Mouse (Mus musculus) liver, adult 2 months (tissue): Measurements from ENCODE around the gene Meis1. TPM values are rescaled to one million over a fixed set of nuclear protein-coding genes. Genes with fewer than 3 reads are reported as not detected.

Source experiments
- DNase-seq: peaks from one replicate; pipeline ENCODE4 v3.0.0-alpha.2; 2011; ENCODE audit warnings: low read depth, low spot score; ENCODE audit errors: extremely low read depth
- H3K27ac ChIP-seq: fragments of 200-500 bp; replicated peaks from 2 replicates; pipeline ENCODE4 v1.5.1; 2012; ENCODE audit warnings: low read depth, mild to moderate bottlenecking, control low read depth, inconsistent platforms, low read length; ENCODE audit not compliant: insufficient read depth
- H3K27me3 ChIP-seq: fragments of 200-500 bp; 2 replicates; pipeline ENCODE4 v1.6.1; 2012; ENCODE audit warnings: mild to moderate bottlenecking, moderate library complexity, low read length, inconsistent platforms; ENCODE audit not compliant: control insufficient read depth, insufficient read depth
- H3K36me3 ChIP-seq: fragments of 200-500 bp; 2 replicates; pipeline ENCODE4 v1.6.1; 2012; ENCODE audit warnings: low read length, inconsistent platforms; ENCODE audit not compliant: control insufficient read depth, insufficient read depth
- H3K4me1 ChIP-seq: fragments of 200-500 bp; 2 replicates; pipeline ENCODE4 v1.6.1; 2011; ENCODE audit warnings: low read length; ENCODE audit not compliant: control insufficient read depth, insufficient read depth
- H3K4me3 ChIP-seq: fragments of 200-500 bp; 2 replicates; pipeline ENCODE4 v1.5.1; 2011; ENCODE audit warnings: low read depth, mild to moderate bottlenecking, control low read depth, low read length, moderate library complexity; ENCODE audit not compliant: insufficient read depth
- H3K79me2 ChIP-seq: fragments of 200-500 bp; 2 replicates; pipeline ENCODE4 v1.6.1; 2012; ENCODE audit warnings: inconsistent platforms, mild to moderate bottlenecking, low read length, moderate library complexity; ENCODE audit not compliant: control insufficient read depth, insufficient read depth
- H3K9ac ChIP-seq: fragments of 200-500 bp; 2 replicates; pipeline ENCODE4 v1.6.1; 2012; ENCODE audit warnings: low read depth, mild to moderate bottlenecking, control low read depth, inconsistent platforms, low read length
- CTCF ChIP-seq: fragments of 200-500 bp; IDR thresholded peaks from 2 replicates; pipeline ENCODE4 v1.5.1; 2011; ENCODE audit warnings: low read depth, low read length, control low read depth
- POLR2A ChIP-seq: fragments of 200-500 bp; IDR thresholded peaks from 2 replicates; pipeline ENCODE4 v1.6.1; 2011; ENCODE audit warnings: low read length, control low read depth; ENCODE audit not compliant: insufficient read depth; ENCODE audit errors: extremely low read depth
- WGBS: fragments of 180-500 bp; shearing (Covaris S2); methylation state at CpG from one replicate; pipeline ENCODE4 v1.1.7; 2018; 5-methylcytosine and 5-hydroxymethylcytosine counted together
- polyA plus RNA-seq: library from polyadenylated mRNA; depleted of rRNA; stranded (reverse); fragments of >200 nt; gene quantifications from 2 replicates; pipeline ENCODE4 v1.2.3, GENCODE M21; 2012
- total RNA-seq: library from RNA; depleted of rRNA; stranded (reverse); fragments of >200 nt; gene quantifications from 2 replicates; pipeline ENCODE4 v1.2.3, GENCODE M21; 2014

Meis1 gene
- total and polyA plus RNA-seq, 2 experiments: 2.5 to 6.1 TPM

GRCm38 (mm10) chr11:18963202-18964136 is 55.3 kb downstream of the Meis1 start:
- peaks cover 3% of the 10 kb centered on the region; the same call in 1 of the 2 replicates for H3K4me1 ChIP-seq
- no peaks in the 10 kb centered on the region for H3K36me3 ChIP-seq
- H3K9ac ChIP-seq: no peak overlapping the region
- H3K79me2 ChIP-seq: peaks cover 3% of the 10 kb centered on the region; the same call in 1 of the 2 replicates
- TF ChIP-seq CTCF (no peak), POLR2A (no peak)
- WGBS: 68% methylated on average over 15 of the region's 15 CpGs
- H3K4me3 ChIP-seq: no peak overlapping the region
- H3K27ac ChIP-seq: no peak overlapping the region; the same call in 1 of the 2 replicates
- no peaks in the 10 kb centered on the region for H3K27me3 ChIP-seq
- DNase-seq: no peak

- Histone ChIP-seq H3K27me3 (no peaks in the 10 kb centered on the region), H3K36me3 (no peaks in the 10 kb centered on the region), H3K27ac (no peak overlapping the region), H3K79me2 (peaks cover 3% of the 10 kb centered on the region; the same call in 1 of the 2 replicates), H3K9ac (no peak overlapping the region), H3K4me3 (no peak overlapping the region), H3K4me1 (peaks cover 5% of the 10 kb centered on the region)
- DNase-seq: no peak
- WGBS: 91% methylated on average over 1 of the region's 1 CpGs
- TF ChIP-seq POLR2A: no peak
- TF ChIP-seq CTCF: no peak
Observed at GRCm38 (mm10) chr11:18959465-18959864, 59.3 kb downstream of the Meis1 start.

GRCm38 (mm10) chr11:18957805-18958770 is 60.7 kb downstream of the Meis1 start:
- 67% methylated on average over 12 of the region's 12 CpGs for WGBS
- no peaks in the 10 kb centered on the region for H3K36me3 ChIP-seq
- H3K4me3 ChIP-seq: no peak overlapping the region
- no peak overlapping the region for H3K9ac ChIP-seq
- TF ChIP-seq CTCF: no peak
- H3K79me2 ChIP-seq: peaks cover 3% of the 10 kb centered on the region; the same call in 1 of the 2 replicates
- peak overlapping the region; percentile 48 for H3K27ac ChIP-seq
- peaks cover 5% of the 10 kb centered on the region for H3K4me1 ChIP-seq
- no peak for DNase-seq
- H3K27me3 ChIP-seq: no peaks in the 10 kb centered on the region

- WGBS: 59% methylated on average over 12 of the region's 12 CpGs
- DNase-seq: peak; percentile 9
- H3K4me1 ChIP-seq: peaks cover 2% of the 10 kb centered on the region; the same call in 1 of the 2 replicates
- H3K36me3 ChIP-seq: no peaks in the 10 kb centered on the region
- H3K27me3 ChIP-seq: no peaks in the 10 kb centered on the region
- H3K27ac ChIP-seq: peak overlapping the region; percentile 48
- H3K9ac ChIP-seq: no peak overlapping the region
- H3K4me3 ChIP-seq: no peak overlapping the region
- TF ChIP-seq POLR2A: no peak
- no peaks in the 10 kb centered on the region; the same call in 1 of the 2 replicates for H3K79me2 ChIP-seq
Observed at GRCm38 (mm10) chr11:18957097-18957804, 61.5 kb downstream of the Meis1 start.

- no peaks in the 10 kb centered on the region for H3K27me3 ChIP-seq
- no peaks in the 10 kb centered on the region; the same call in 1 of the 2 replicates for H3K79me2 ChIP-seq
- H3K4me3 ChIP-seq: no peak overlapping the region
- 61% methylated on average over 7 of the region's 7 CpGs for WGBS
- H3K36me3 ChIP-seq: no peaks in the 10 kb centered on the region
- no peak for TF ChIP-seq CTCF
- TF ChIP-seq POLR2A: no peak
- H3K27ac ChIP-seq: no peak overlapping the region
- DNase-seq: no peak
- H3K9ac ChIP-seq: no peak overlapping the region
- H3K4me1 ChIP-seq: peaks cover 2% of the 10 kb centered on the region; the same call in 1 of the 2 replicates
Observed at GRCm38 (mm10) chr11:18955969-18956368, 62.8 kb downstream of the Meis1 start.
